Mouse (Mus musculus): ENCODE measurements around the gene Vav3. TPM values are rescaled to one million over a fixed set of nuclear protein-coding genes. Genes with fewer than 3 reads are reported as not detected.

The Vav3 gene
- polyA plus RNA-seq, 1 experiment from 2014 or later = 16.3 TPM

DNA sequence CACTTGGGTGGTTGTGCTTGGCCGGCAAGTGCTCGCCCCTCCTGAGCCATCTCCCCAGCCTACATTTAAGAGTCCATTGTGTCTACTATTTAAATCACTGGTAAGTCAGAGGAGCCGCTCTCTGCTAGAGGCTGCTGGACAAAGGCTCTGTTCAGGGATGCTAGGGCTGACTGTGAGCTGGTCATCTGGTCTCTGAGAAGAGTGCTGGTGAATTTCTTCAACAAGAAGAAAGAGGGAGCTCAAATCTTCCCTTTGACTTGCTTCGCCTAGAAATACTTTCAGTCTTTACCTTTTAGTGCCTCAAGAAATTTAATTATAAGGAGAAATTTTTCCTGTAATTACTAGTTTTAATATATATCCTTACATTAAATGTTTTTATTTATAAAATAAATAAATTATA, 188.2 kb downstream of the Vav3 start:
- no peak overlapping the region for H3K4me2 ChIP-seq (replicated peaks; ENCODE audit: low read depth, low read length)
- WGBS = 77% methylated on average over 4 of the region's 4 CpGs

DNA sequence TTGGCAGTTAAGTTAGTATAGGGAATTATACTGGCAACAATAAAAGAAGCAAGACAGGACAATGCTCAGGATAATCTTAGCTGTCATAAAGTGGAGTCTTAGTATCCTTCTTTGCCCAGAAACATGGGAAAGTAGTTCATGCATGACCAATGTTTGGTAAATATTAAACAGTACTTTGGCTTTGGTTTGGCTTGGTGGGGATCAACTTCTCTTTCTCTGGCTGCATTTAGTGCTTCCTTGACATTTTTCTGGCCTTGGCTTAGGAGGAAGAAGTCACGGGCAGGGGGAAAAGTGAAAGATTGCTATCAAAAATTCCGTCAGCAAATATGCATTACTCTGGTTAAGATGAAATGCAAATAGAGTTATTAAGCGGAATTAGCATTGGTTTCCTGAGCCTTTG, 197.2 kb downstream of the Vav3 start:
- Histone ChIP-seq H3K27ac (ENCODE audit: low read length) (no peak overlapping the region), H3K4me2 (replicated peaks; ENCODE audit: low read depth, low read length) (no peak overlapping the region), H3K27me3 (ENCODE audit: control insufficient read depth, insufficient read depth, low read length) (no peaks in the 10 kb centered on the region), H3K9me3 (ENCODE audit: control insufficient read depth, low read depth, low read length) (no peaks in the 10 kb centered on the region), H3K9ac (replicated peaks; ENCODE audit: low read depth, low read length) (no peak overlapping the region), H3K36me3 (ENCODE audit: control insufficient read depth, insufficient read depth, low read length) (no peaks in the 10 kb centered on the region), H3K4me1 (ENCODE audit: control insufficient read depth, insufficient read depth, low read length) (no peaks in the 10 kb centered on the region), H3K4me3 (ENCODE audit: low read depth, low read length) (no peak overlapping the region)
- WGBS = 65% methylated on average over 3 of the region's 3 CpGs
- ATAC-seq (ENCODE audit: insufficient number of reproducible peaks, insufficient read depth, low FRiP score, low read depth) = no peak

More for the DNA sequence above, 188.2 kb downstream of the Vav3 start:
- Histone ChIP-seq H3K36me3 (ENCODE audit: control insufficient read depth, insufficient read depth, low read length) (no peaks in the 10 kb centered on the region), H3K9me3 (ENCODE audit: control insufficient read depth, low read depth, low read length) (no peaks in the 10 kb centered on the region), H3K4me3 (ENCODE audit: low read depth, low read length) (no peak overlapping the region), H3K9ac (replicated peaks; ENCODE audit: low read depth, low read length) (no peak overlapping the region), H3K4me1 (ENCODE audit: control insufficient read depth, insufficient read depth, low read length) (no peaks in the 10 kb centered on the region), H3K27ac (ENCODE audit: low read length) (no peak overlapping the region), H3K27me3 (ENCODE audit: control insufficient read depth, insufficient read depth, low read length) (no peaks in the 10 kb centered on the region)
- ATAC-seq (ENCODE audit: insufficient number of reproducible peaks, insufficient read depth, low FRiP score, low read depth) = no peak

- Histone ChIP-seq H3K27me3 (ENCODE audit: control insufficient read depth, insufficient read depth, low read length) (no peaks in the 10 kb centered on the region), H3K27ac (ENCODE audit: low read length) (no peak overlapping the region), H3K4me1 (ENCODE audit: control insufficient read depth, insufficient read depth, low read length) (no peaks in the 10 kb centered on the region), H3K9me3 (ENCODE audit: control insufficient read depth, low read depth, low read length) (no peaks in the 10 kb centered on the region), H3K4me2 (replicated peaks; ENCODE audit: low read depth, low read length) (no peak overlapping the region), H3K36me3 (ENCODE audit: control insufficient read depth, insufficient read depth, low read length) (no peaks in the 10 kb centered on the region), H3K4me3 (ENCODE audit: low read depth, low read length) (no peak overlapping the region), H3K9ac (replicated peaks; ENCODE audit: low read depth, low read length) (no peak overlapping the region)
- ATAC-seq (ENCODE audit: insufficient number of reproducible peaks, insufficient read depth, low FRiP score, low read depth) = no peak
- 57% methylated on average over 4 of the region's 4 CpGs for WGBS
Observed at GRCm38 (mm10) chr3:109540009-109540408, 199.6 kb downstream of the Vav3 start.

- no peaks in the 10 kb centered on the region for H3K9me3 ChIP-seq (ENCODE audit: control insufficient read depth, low read depth, low read length)
- ATAC-seq (ENCODE audit: insufficient number of reproducible peaks, insufficient read depth, low FRiP score, low read depth) = no peak
- 46% methylated on average over 7 of the region's 7 CpGs for WGBS
- no peaks in the 10 kb centered on the region for H3K36me3 ChIP-seq (ENCODE audit: control insufficient read depth, insufficient read depth, low read length)
- no peak overlapping the region for H3K4me3 ChIP-seq (ENCODE audit: low read depth, low read length)
- no peaks in the 10 kb centered on the region for H3K27me3 ChIP-seq (ENCODE audit: control insufficient read depth, insufficient read depth, low read length)
- H3K4me2 ChIP-seq (replicated peaks; ENCODE audit: low read depth, low read length) = no peak overlapping the region
- H3K4me1 ChIP-seq (ENCODE audit: control insufficient read depth, insufficient read depth, low read length) = no peaks in the 10 kb centered on the region
- no peak overlapping the region for H3K9ac ChIP-seq (replicated peaks; ENCODE audit: low read depth, low read length)
- H3K27ac ChIP-seq (ENCODE audit: low read length) = no peak overlapping the region
Observed at GRCm38 (mm10) chr3:109544476-109545221, 204.2 kb downstream of the Vav3 start.

- WGBS = 41% methylated on average over 2 of the region's 2 CpGs
- Histone ChIP-seq H3K4me3 (ENCODE audit: low read depth, low read length) (no peak overlapping the region), H3K4me1 (ENCODE audit: control insufficient read depth, insufficient read depth, low read length) (0 out of 2 replicates have a peak, but pooled peaks cover 5% of the 10 kb centered on the region), H3K27me3 (ENCODE audit: control insufficient read depth, insufficient read depth, low read length) (no peaks in the 10 kb centered on the region), H3K27ac (ENCODE audit: low read length) (no peak overlapping the region), H3K4me2 (replicated peaks; ENCODE audit: low read depth, low read length) (no peak overlapping the region), H3K9me3 (ENCODE audit: control insufficient read depth, low read depth, low read length) (no peaks in the 10 kb centered on the region), H3K36me3 (ENCODE audit: control insufficient read depth, insufficient read depth, low read length) (no peaks in the 10 kb centered on the region), H3K9ac (replicated peaks; ENCODE audit: low read depth, low read length) (no peak overlapping the region)
- ATAC-seq (ENCODE audit: insufficient number of reproducible peaks, insufficient read depth, low FRiP score, low read depth) = 0 out of 2 replicates have a peak, but pooled peaks have one; percentile 23
Observed at GRCm38 (mm10) chr3:109557329-109557728, 216.9 kb downstream of the Vav3 start.

GRCm38 (mm10) chr3:109561295-109561694, 220.8 kb downstream of the Vav3 start:
- Histone ChIP-seq H3K9me3 (ENCODE audit: control insufficient read depth, low read depth, low read length) (no peaks in the 10 kb centered on the region), H3K4me3 (ENCODE audit: low read depth, low read length) (no peak overlapping the region), H3K9ac (replicated peaks; ENCODE audit: low read depth, low read length) (no peak overlapping the region), H3K27me3 (ENCODE audit: control insufficient read depth, insufficient read depth, low read length) (no peaks in the 10 kb centered on the region), H3K36me3 (ENCODE audit: control insufficient read depth, insufficient read depth, low read length) (no peaks in the 10 kb centered on the region), H3K4me1 (ENCODE audit: control insufficient read depth, insufficient read depth, low read length) (0 out of 2 replicates have a peak, but pooled peaks cover 5% of the 10 kb centered on the region), H3K4me2 (replicated peaks; ENCODE audit: low read depth, low read length) (no peak overlapping the region), H3K27ac (ENCODE audit: low read length) (no peak overlapping the region)
- WGBS = 50% methylated on average over 4 of the region's 4 CpGs
- ATAC-seq (ENCODE audit: insufficient number of reproducible peaks, insufficient read depth, low FRiP score, low read depth) = no peak

- Histone ChIP-seq H3K4me1 (ENCODE audit: control insufficient read depth, insufficient read depth, low read length) (0 out of 2 replicates have a peak, but pooled peaks cover 5% of the 10 kb centered on the region), H3K4me3 (ENCODE audit: low read depth, low read length) (no peak overlapping the region), H3K27me3 (ENCODE audit: control insufficient read depth, insufficient read depth, low read length) (no peaks in the 10 kb centered on the region), H3K9me3 (ENCODE audit: control insufficient read depth, low read depth, low read length) (no peaks in the 10 kb centered on the region), H3K4me2 (replicated peaks; ENCODE audit: low read depth, low read length) (no peak overlapping the region), H3K27ac (ENCODE audit: low read length) (no peak overlapping the region), H3K36me3 (ENCODE audit: control insufficient read depth, insufficient read depth, low read length) (no peaks in the 10 kb centered on the region), H3K9ac (replicated peaks; ENCODE audit: low read depth, low read length) (no peak overlapping the region)
- no peak for ATAC-seq (ENCODE audit: insufficient number of reproducible peaks, insufficient read depth, low FRiP score, low read depth)
- WGBS = 62% methylated on average over 7 of the region's 7 CpGs
Observed at GRCm38 (mm10) chr3:109561776-109562175, 221.3 kb downstream of the Vav3 start.

- Histone ChIP-seq H3K4me2 (replicated peaks; ENCODE audit: low read depth, low read length) (no peak overlapping the region), H3K9ac (replicated peaks; ENCODE audit: low read depth, low read length) (no peak overlapping the region), H3K9me3 (ENCODE audit: control insufficient read depth, low read depth, low read length) (no peaks in the 10 kb centered on the region), H3K4me3 (ENCODE audit: low read depth, low read length) (no peak overlapping the region), H3K4me1 (ENCODE audit: control insufficient read depth, insufficient read depth, low read length) (0 out of 2 replicates have a peak, but pooled peaks cover 3% of the 10 kb centered on the region), H3K36me3 (ENCODE audit: control insufficient read depth, insufficient read depth, low read length) (no peaks in the 10 kb centered on the region), H3K27me3 (ENCODE audit: control insufficient read depth, insufficient read depth, low read length) (no peaks in the 10 kb centered on the region), H3K27ac (ENCODE audit: low read length) (no peak overlapping the region)
- 81% methylated on average over 4 of the region's 4 CpGs for WGBS
- ATAC-seq (ENCODE audit: insufficient number of reproducible peaks, insufficient read depth, low FRiP score, low read depth) = no peak
Observed at GRCm38 (mm10) chr3:109562268-109562667, 221.8 kb downstream of the Vav3 start.

GRCm38 (mm10) chr3:109564443-109564842, 224.0 kb downstream of the Vav3 start:
- no peak overlapping the region for H3K4me3 ChIP-seq (ENCODE audit: low read depth, low read length)
- ATAC-seq (ENCODE audit: insufficient number of reproducible peaks, insufficient read depth, low FRiP score, low read depth) = no peak
- 71% methylated on average over 2 of the region's 2 CpGs for whole genome bisulfite sequencing
- H3K27ac ChIP-seq (ENCODE audit: low read length) = no peak overlapping the region
- no peaks in the 10 kb centered on the region for H3K27me3 ChIP-seq (ENCODE audit: control insufficient read depth, insufficient read depth, low read length)
- H3K4me2 ChIP-seq (replicated peaks; ENCODE audit: low read depth, low read length) = no peak overlapping the region
- H3K9ac ChIP-seq (replicated peaks; ENCODE audit: low read depth, low read length) = no peak overlapping the region
- no peaks in the 10 kb centered on the region for H3K4me1 ChIP-seq (ENCODE audit: control insufficient read depth, insufficient read depth, low read length)
- H3K9me3 ChIP-seq (ENCODE audit: control insufficient read depth, low read depth, low read length) = no peaks in the 10 kb centered on the region
- H3K36me3 ChIP-seq (ENCODE audit: control insufficient read depth, insufficient read depth, low read length) = no peaks in the 10 kb centered on the region

Data from stomach, embryonic 14.5 days (tissue).